Mouse (Mus musculus): ENCODE results near the gene Erich4. TPM values are rescaled to one million over a fixed set of nuclear protein-coding genes. Genes with fewer than 3 reads are reported as not detected.

Gene Erich4
- polyA plus RNA-seq, 1 experiment from 2014 or later = not detected

- Histone ChIP-seq H3K4me2 (ENCODE audit: low read length) (no peak overlapping the region), H3K36me3 (ENCODE audit: control insufficient read depth, insufficient read depth, low read length) (no peaks in the 10 kb centered on the region), H3K9me3 (ENCODE audit: control insufficient read depth, low read length) (no peaks in the 10 kb centered on the region), H3K4me1 (ENCODE audit: control insufficient read depth in 2 of 2, insufficient read depth in 2 of 2, low read length in 2 of 2) (no peaks in the 10 kb centered on the region), H3K27ac (replicated peaks in 1 of 2; ENCODE audit: control insufficient read depth in 1 of 2, insufficient read depth in 1 of 2, low read depth in 2 of 2, low read length in 2 of 2) (no peak overlapping the region), H3K4me3 (ENCODE audit: control insufficient read depth in 1 of 2, insufficient read depth in 1 of 2, low read depth in 1 of 2, low read length in 2 of 2) (no peak overlapping the region), H3K9ac (ENCODE audit: low read length) (no peak overlapping the region), H3K27me3 (ENCODE audit: control insufficient read depth, insufficient read depth, low read length) (0 out of 2 replicates have a peak, but pooled peaks cover 4% of the 10 kb centered on the region)
- 39% methylated on average over 7 of the region's 7 CpGs for WGBS
- no peak for ATAC-seq (ENCODE audit: insufficient number of reproducible peaks, insufficient read depth, low FRiP score, low read depth)
Observed at GRCm38 (mm10) chr7:25611501-25611900, 4.2 kb downstream of the Erich4 start.

GRCm38 (mm10) chr7:25610056-25610455, 5.6 kb downstream of the Erich4 start:
- Histone ChIP-seq H3K9ac (ENCODE audit: low read length) (no peak overlapping the region), H3K9me3 (ENCODE audit: control insufficient read depth, low read length) (no peaks in the 10 kb centered on the region), H3K4me1 (ENCODE audit: control insufficient read depth in 2 of 2, insufficient read depth in 2 of 2, low read length in 2 of 2) (no peaks in the 10 kb centered on the region), H3K27me3 (ENCODE audit: control insufficient read depth, insufficient read depth, low read length) (0 out of 2 replicates have a peak, but pooled peaks cover 4% of the 10 kb centered on the region), H3K36me3 (ENCODE audit: control insufficient read depth, insufficient read depth, low read length) (no peaks in the 10 kb centered on the region), H3K4me2 (ENCODE audit: low read length) (no peak overlapping the region), H3K4me3 (ENCODE audit: control insufficient read depth in 1 of 2, insufficient read depth in 1 of 2, low read depth in 1 of 2, low read length in 2 of 2) (no peak overlapping the region), H3K27ac (replicated peaks in 1 of 2; ENCODE audit: control insufficient read depth in 1 of 2, insufficient read depth in 1 of 2, low read depth in 2 of 2, low read length in 2 of 2) (no peak overlapping the region)
- ATAC-seq (ENCODE audit: insufficient number of reproducible peaks, insufficient read depth, low FRiP score, low read depth) = no peak
- WGBS = 38% methylated on average over 6 of the region's 6 CpGs

GRCm38 (mm10) chr7:25607196-25607595, 8.5 kb downstream of the Erich4 start:
- Histone ChIP-seq H3K9ac (ENCODE audit: low read length) (no peak overlapping the region), H3K36me3 (ENCODE audit: control insufficient read depth, insufficient read depth, low read length) (no peaks in the 10 kb centered on the region), H3K9me3 (ENCODE audit: control insufficient read depth, low read length) (no peaks in the 10 kb centered on the region), H3K27me3 (ENCODE audit: control insufficient read depth, insufficient read depth, low read length) (0 out of 2 replicates have a peak, but pooled peaks cover 4% of the 10 kb centered on the region), H3K4me2 (ENCODE audit: low read length) (no peak overlapping the region), H3K27ac (replicated peaks in 1 of 2; ENCODE audit: control insufficient read depth in 1 of 2, insufficient read depth in 1 of 2, low read depth in 2 of 2, low read length in 2 of 2) (no peak overlapping the region), H3K4me1 (ENCODE audit: control insufficient read depth in 2 of 2, insufficient read depth in 2 of 2, low read length in 2 of 2) (no peaks in the 10 kb centered on the region), H3K4me3 (ENCODE audit: control insufficient read depth in 1 of 2, insufficient read depth in 1 of 2, low read depth in 1 of 2, low read length in 2 of 2) (no peak overlapping the region)
- WGBS = 70% methylated on average over 2 of the region's 2 CpGs
- no peak for ATAC-seq (ENCODE audit: insufficient number of reproducible peaks, insufficient read depth, low FRiP score, low read depth)

- no peak overlapping the region for H3K9ac ChIP-seq (ENCODE audit: low read length)
- H3K4me3 ChIP-seq (ENCODE audit: control insufficient read depth in 1 of 2, insufficient read depth in 1 of 2, low read depth in 1 of 2, low read length in 2 of 2) = no peak overlapping the region
- H3K27ac ChIP-seq (replicated peaks in 1 of 2; ENCODE audit: control insufficient read depth in 1 of 2, insufficient read depth in 1 of 2, low read depth in 2 of 2, low read length in 2 of 2) = no peak overlapping the region
- no peak overlapping the region for H3K4me2 ChIP-seq (ENCODE audit: low read length)
- H3K36me3 ChIP-seq (ENCODE audit: control insufficient read depth, insufficient read depth, low read length) = no peaks in the 10 kb centered on the region
- ATAC-seq (ENCODE audit: insufficient number of reproducible peaks, insufficient read depth, low FRiP score, low read depth) = no peak
- no peaks in the 10 kb centered on the region for H3K9me3 ChIP-seq (ENCODE audit: control insufficient read depth, low read length)
- 0 out of 2 replicates have a peak, but pooled peaks cover 4% of the 10 kb centered on the region for H3K27me3 ChIP-seq (ENCODE audit: control insufficient read depth, insufficient read depth, low read length)
- WGBS = 70% methylated on average over 4 of the region's 4 CpGs
- H3K4me1 ChIP-seq (ENCODE audit: control insufficient read depth in 2 of 2, insufficient read depth in 2 of 2, low read length in 2 of 2) = no peaks in the 10 kb centered on the region
Observed at GRCm38 (mm10) chr7:25606625-25607063, 9.0 kb downstream of the Erich4 start.

- Histone ChIP-seq H3K4me1 (ENCODE audit: control insufficient read depth in 2 of 2, insufficient read depth in 2 of 2, low read length in 2 of 2) (no peaks in the 10 kb centered on the region), H3K27ac (replicated peaks in 1 of 2; ENCODE audit: control insufficient read depth in 1 of 2, insufficient read depth in 1 of 2, low read depth in 2 of 2, low read length in 2 of 2) (no peak overlapping the region), H3K9me3 (ENCODE audit: control insufficient read depth, low read length) (no peaks in the 10 kb centered on the region), H3K27me3 (ENCODE audit: control insufficient read depth, insufficient read depth, low read length) (no peaks in the 10 kb centered on the region), H3K4me3 (ENCODE audit: control insufficient read depth in 1 of 2, insufficient read depth in 1 of 2, low read depth in 1 of 2, low read length in 2 of 2) (no peak overlapping the region), H3K36me3 (ENCODE audit: control insufficient read depth, insufficient read depth, low read length) (no peaks in the 10 kb centered on the region), H3K9ac (ENCODE audit: low read length) (no peak overlapping the region), H3K4me2 (ENCODE audit: low read length) (no peak overlapping the region)
- WGBS = 80% methylated on average over 16 of the region's 16 CpGs
- no peak for ATAC-seq (ENCODE audit: insufficient number of reproducible peaks, insufficient read depth, low FRiP score, low read depth)
Observed at GRCm38 (mm10) chr7:25601346-25601745, 14.3 kb downstream of the Erich4 start.

- Histone ChIP-seq H3K4me3 (ENCODE audit: control insufficient read depth in 1 of 2, insufficient read depth in 1 of 2, low read depth in 1 of 2, low read length in 2 of 2) (no peak overlapping the region), H3K27ac (replicated peaks in 1 of 2; ENCODE audit: control insufficient read depth in 1 of 2, insufficient read depth in 1 of 2, low read depth in 2 of 2, low read length in 2 of 2) (no peak overlapping the region), H3K9ac (ENCODE audit: low read length) (no peak overlapping the region), H3K9me3 (ENCODE audit: control insufficient read depth, low read length) (no peaks in the 10 kb centered on the region), H3K4me1 (ENCODE audit: control insufficient read depth in 2 of 2, insufficient read depth in 2 of 2, low read length in 2 of 2) (no peaks in the 10 kb centered on the region), H3K36me3 (ENCODE audit: control insufficient read depth, insufficient read depth, low read length) (no peaks in the 10 kb centered on the region), H3K4me2 (ENCODE audit: low read length) (no peak overlapping the region), H3K27me3 (ENCODE audit: control insufficient read depth, insufficient read depth, low read length) (no peaks in the 10 kb centered on the region)
- WGBS = 76% methylated on average over 11 of the region's 11 CpGs
- no peak for ATAC-seq (ENCODE audit: insufficient number of reproducible peaks, insufficient read depth, low FRiP score, low read depth)
Observed at GRCm38 (mm10) chr7:25600666-25601065, 15.0 kb downstream of the Erich4 start.

GRCm38 (mm10) chr7:25599663-25600062, 16.0 kb downstream of the Erich4 start:
- ATAC-seq (ENCODE audit: insufficient number of reproducible peaks, insufficient read depth, low FRiP score, low read depth) = no peak
- Histone ChIP-seq H3K27ac (replicated peaks in 1 of 2; ENCODE audit: control insufficient read depth in 1 of 2, insufficient read depth in 1 of 2, low read depth in 2 of 2, low read length in 2 of 2) (no peak overlapping the region), H3K4me3 (ENCODE audit: control insufficient read depth in 1 of 2, insufficient read depth in 1 of 2, low read depth in 1 of 2, low read length in 2 of 2) (no peak overlapping the region), H3K4me1 (ENCODE audit: control insufficient read depth in 2 of 2, insufficient read depth in 2 of 2, low read length in 2 of 2) (no peaks in the 10 kb centered on the region), H3K9me3 (ENCODE audit: control insufficient read depth, low read length) (no peaks in the 10 kb centered on the region), H3K9ac (ENCODE audit: low read length) (no peak overlapping the region), H3K4me2 (ENCODE audit: low read length) (no peak overlapping the region), H3K27me3 (ENCODE audit: control insufficient read depth, insufficient read depth, low read length) (no peaks in the 10 kb centered on the region), H3K36me3 (ENCODE audit: control insufficient read depth, insufficient read depth, low read length) (no peaks in the 10 kb centered on the region)
- 12% methylated on average over 10 of the region's 10 CpGs for WGBS

GRCm38 (mm10) chr7:25593859-25594258, 21.8 kb downstream of the Erich4 start:
- no peak overlapping the region for H3K4me3 ChIP-seq (ENCODE audit: control insufficient read depth in 1 of 2, insufficient read depth in 1 of 2, low read depth in 1 of 2, low read length in 2 of 2)
- no peaks in the 10 kb centered on the region for H3K9me3 ChIP-seq (ENCODE audit: control insufficient read depth, low read length)
- WGBS = 68% methylated on average over 3 of the region's 3 CpGs
- H3K9ac ChIP-seq (ENCODE audit: low read length) = no peak overlapping the region
- H3K4me2 ChIP-seq (ENCODE audit: low read length) = no peak overlapping the region
- no peaks in the 10 kb centered on the region for H3K36me3 ChIP-seq (ENCODE audit: control insufficient read depth, insufficient read depth, low read length)
- no peaks in the 10 kb centered on the region for H3K27me3 ChIP-seq (ENCODE audit: control insufficient read depth, insufficient read depth, low read length)
- no peak overlapping the region for H3K27ac ChIP-seq (replicated peaks in 1 of 2; ENCODE audit: control insufficient read depth in 1 of 2, insufficient read depth in 1 of 2, low read depth in 2 of 2, low read length in 2 of 2)
- H3K4me1 ChIP-seq (ENCODE audit: control insufficient read depth in 2 of 2, insufficient read depth in 2 of 2, low read length in 2 of 2) = no peaks in the 10 kb centered on the region
- no peak for ATAC-seq (ENCODE audit: insufficient number of reproducible peaks, insufficient read depth, low FRiP score, low read depth)
